Mouse (Mus musculus): ENCODE measurements around the gene Gm21541. TPM values are rescaled to one million over a fixed set of nuclear protein-coding genes. Genes with fewer than 3 reads are reported as not detected.
"Not testable (repeated sequence)": the region's sequence is repeated elsewhere in the genome, so short reads cannot be mapped to it uniquely, and the experiment has no call there.

Gm21541 gene
- polyA plus RNA-seq (2014; fragmentation: Nextera tagmentation; extraction: Ambion mirVana) = not detected in 2 replicates

GRCm38 (mm10) chr4:41903310-41903709 is at the start of gene Gm21541:
Gene Gm21541, plus strand, starts transcription at chr4:41903610.
- DNase-seq (ENCODE audit: low spot score); H3K9me3 ChIP-seq (ENCODE audit: control insufficient read depth, low read length); ATAC-seq (ENCODE audit: insufficient read depth, low FRiP score, low TSS enrichment); H3K36me3 ChIP-seq (ENCODE audit: control insufficient read depth, insufficient read depth, low read length); H3K27me3 ChIP-seq (ENCODE audit: control insufficient read depth, insufficient read depth, low read length); H3K4me2 ChIP-seq (ENCODE audit: low read depth); H3K4me3 ChIP-seq (ENCODE audit: low read depth, low read length); H3K4me1 ChIP-seq (ENCODE audit: control insufficient read depth, insufficient read depth, low read length); H3K9ac ChIP-seq (ENCODE audit: low read length); H3K27ac ChIP-seq (ENCODE audit: low read depth, low read length): not testable (repeated sequence)
- WGBS = no CpG with 5 or more reads among the region's 5 CpGs

DNA sequence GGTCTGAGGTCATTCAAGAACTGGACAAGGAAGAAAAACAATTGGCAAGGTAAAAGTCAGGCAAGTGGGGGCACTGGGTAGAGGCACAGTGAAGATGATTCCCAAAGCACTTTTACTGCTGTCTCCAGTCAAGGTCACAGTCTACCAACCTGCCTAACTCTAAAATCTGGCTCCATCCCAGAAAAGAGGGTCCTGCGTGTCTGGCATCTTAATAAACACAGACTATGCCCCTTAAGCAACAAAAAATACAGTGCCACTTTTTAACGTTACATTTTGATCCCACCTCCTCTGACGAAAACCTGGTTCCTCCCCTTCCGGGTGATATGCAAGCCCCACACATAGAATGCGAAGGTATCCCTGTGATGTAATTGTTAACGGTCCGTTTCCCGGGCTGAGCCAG is 37.9 kb downstream of the Gm21541 start, which contains the start of gene Gm20878:
Gene Gm20878, plus strand, starts transcription at position 301 of the 400 bp plus-strand sequence.
- H3K4me3 ChIP-seq (ENCODE audit: low read depth, low read length); H3K4me2 ChIP-seq (ENCODE audit: low read depth); H3K9me3 ChIP-seq (ENCODE audit: control insufficient read depth, low read length); DNase-seq (ENCODE audit: low spot score); H3K27ac ChIP-seq (ENCODE audit: low read depth, low read length); H3K27me3 ChIP-seq (ENCODE audit: control insufficient read depth, insufficient read depth, low read length); H3K36me3 ChIP-seq (ENCODE audit: control insufficient read depth, insufficient read depth, low read length); ATAC-seq (ENCODE audit: insufficient read depth, low FRiP score, low TSS enrichment); H3K4me1 ChIP-seq (ENCODE audit: control insufficient read depth, insufficient read depth, low read length); H3K9ac ChIP-seq (ENCODE audit: low read length): not testable (repeated sequence)
- WGBS = no CpG with 5 or more reads among the region's 8 CpGs

Other genes starting within 250 kb of the Gm21541 start
- gene Cntfr, start 206.5 kb upstream of the Gm21541 start, polyA plus RNA-seq (2014; fragmentation: Nextera tagmentation; extraction: Ambion mirVana) = 43.8 and 44.2 TPM in 2 replicates
- 65.9 and 82.1 TPM in 2 replicates for gene Il11ra1, start 203.6 kb upstream of the Gm21541 start, polyA plus RNA-seq (2014; fragmentation: Nextera tagmentation; extraction: Ambion mirVana)
- gene Rpp25l, start 190.1 kb upstream of the Gm21541 start, polyA plus RNA-seq (2014; fragmentation: Nextera tagmentation; extraction: Ambion mirVana) = 80.4 and 81.2 TPM in 2 replicates
- 171 and 180 TPM in 2 replicates for gene Dctn3, start 180.4 kb upstream of the Gm21541 start, polyA plus RNA-seq (2014; fragmentation: Nextera tagmentation; extraction: Ambion mirVana)
- gene Arid3c, start 172.5 kb upstream of the Gm21541 start, polyA plus RNA-seq (2014; fragmentation: Nextera tagmentation; extraction: Ambion mirVana) = 1.2 and 2.0 TPM in 2 replicates
- 22.7 and 25.3 TPM in 2 replicates for gene Galt, start 148.4 kb upstream of the Gm21541 start, polyA plus RNA-seq (2014; fragmentation: Nextera tagmentation; extraction: Ambion mirVana)
- gene Sigmar1, start 147.5 kb upstream of the Gm21541 start, polyA plus RNA-seq (2014; fragmentation: Nextera tagmentation; extraction: Ambion mirVana) = 77.8 and 83.7 TPM in 2 replicates
- gene Ccl27a, start 129.4 kb upstream of the Gm21541 start, polyA plus RNA-seq (2014; fragmentation: Nextera tagmentation; extraction: Ambion mirVana) = 64.8 and 69.6 TPM in 2 replicates
- 1.6 and 2.1 TPM in 2 replicates for gene Gm20878, start 38.0 kb downstream of the Gm21541 start, polyA plus RNA-seq (2014; fragmentation: Nextera tagmentation; extraction: Ambion mirVana)
- gene Fam205a4, start 62.4 kb downstream of the Gm21541 start, polyA plus RNA-seq (2014; fragmentation: Nextera tagmentation; extraction: Ambion mirVana) = not detected in 2 replicates
- 0.19 TPM in 1 of 2 replicates, not detected in the other for gene Gm21093, start 131.1 kb downstream of the Gm21541 start, polyA plus RNA-seq (2014; fragmentation: Nextera tagmentation; extraction: Ambion mirVana)
- not detected in 2 replicates for gene Gm3893, start 187.6 kb downstream of the Gm21541 start, polyA plus RNA-seq (2014; fragmentation: Nextera tagmentation; extraction: Ambion mirVana)
- gene Gm13304, start 211.2 kb downstream of the Gm21541 start, polyA plus RNA-seq (2014; fragmentation: Nextera tagmentation; extraction: Ambion mirVana) = not detected in 2 replicates
- gene Gm13306, start 249.8 kb downstream of the Gm21541 start, polyA plus RNA-seq (2014; fragmentation: Nextera tagmentation; extraction: Ambion mirVana) = not detected in 2 replicates

Measured in neural tube, embryonic 11.5 days (tissue).